Mouse (Mus musculus) heart, adult 2 months (tissue): Measurements from ENCODE around the gene Sept3.

Experiments used
- CTCF ChIP-seq: fragments of 200-600 bp; IDR thresholded peaks from 2 replicates; pipeline ENCODE4 v1.8.1; 2022; ENCODE audit warnings: antibody characterized with exemption, mild to moderate bottlenecking, moderate library complexity
- EP300 ChIP-seq: fragments of 200-500 bp; IDR thresholded peaks from 2 replicates; pipeline ENCODE4 v1.6.1; 2011; ENCODE audit warnings: low read depth, low read length, control low read depth; ENCODE audit not compliant: insufficient read depth
- POLR2A ChIP-seq: fragments of 200-500 bp; IDR thresholded peaks from 2 replicates; pipeline ENCODE4 v1.6.1; 2011; ENCODE audit warnings: mild to moderate bottlenecking, low read depth, low read length, control low read depth; ENCODE audit not compliant: insufficient read depth

GRCm38 (mm10) chr15:82317839-82318238, 43.1 kb downstream of the Sept3 start:
- no peak for TF ChIP-seq CTCF
- no peak for TF ChIP-seq POLR2A
- TF ChIP-seq EP300, result no peak
